ENCODE assay signal across 27 mouse cellular contexts in genomic region chr4:125136303-125136888, GRCm38 (mm10).
"Had no signal": no experiment of that assay in that cellular context is flagged by ENCODE, and none has a peak within 500 bp of the region (broad histone marks: within the 10 kb centered on the region; RNA-seq: fewer than 3 reads in every experiment).

No protein-coding gene starts in this region.

- H3K9ac ChIP-seq: heart, embryonic 12.5 days; hindbrain, embryonic 12.5 days; hindbrain, embryonic 14.5 days; intestine, embryonic 15.5 days; limb, embryonic 12.5 days; liver, embryonic 13.5 days; liver, embryonic 15.5 days; liver, postnatal 0 days had no signal

- H3K4me1 ChIP-seq: heart, embryonic 10.5 days; hindbrain, embryonic 10.5 days; hindbrain, embryonic 12.5 days; intestine, embryonic 15.5 days; limb, embryonic 12.5 days; liver, embryonic 15.5 days had no signal

- ATAC-seq: hindbrain, embryonic 16.5 days; inflammation-experienced regulatory T-cells, adult 6 months; intestine, embryonic 15.5 days; intestine, postnatal 0 days; liver, postnatal 0 days had no signal

- H3K9me3 ChIP-seq: heart, embryonic 10.5 days; heart, embryonic 12.5 days; hindbrain, embryonic 10.5 days; hindbrain, embryonic 12.5 days; intestine, embryonic 15.5 days; limb, embryonic 10.5 days; limb, embryonic 12.5 days; liver, embryonic 13.5 days; liver, embryonic 15.5 days had no signal

- H3K36me3 ChIP-seq: heart, embryonic 10.5 days; heart, embryonic 12.5 days; hindbrain, embryonic 10.5 days; hindbrain, embryonic 12.5 days; intestine, embryonic 15.5 days; limb, embryonic 10.5 days; limb, embryonic 12.5 days; liver, embryonic 13.5 days; liver, embryonic 15.5 days had no signal

- H3K27me3 ChIP-seq: heart, embryonic 12.5 days; hindbrain, embryonic 12.5 days; intestine, embryonic 15.5 days; liver, embryonic 13.5 days; liver, embryonic 15.5 days had no signal

- H3K4me3 ChIP-seq: gastrocnemius, adult 2 months; heart, embryonic 10.5 days; heart, embryonic 12.5 days; hindbrain, embryonic 10.5 days; hindbrain, embryonic 12.5 days; intestine, embryonic 15.5 days; layer of hippocampus, adult 2 months; limb, embryonic 10.5 days; limb, embryonic 12.5 days; liver, embryonic 13.5 days; liver, embryonic 15.5 days had no signal

- H3K27ac ChIP-seq: gastrocnemius, adult 2 months; heart, embryonic 10.5 days; hindbrain, embryonic 10.5 days; hindbrain, embryonic 12.5 days; hindbrain, embryonic 14.5 days; intestine, embryonic 15.5 days; layer of hippocampus, adult 2 months; limb, embryonic 10.5 days; limb, embryonic 12.5 days; liver, embryonic 13.5 days; liver, embryonic 15.5 days had no signal

- H3K4me2 ChIP-seq: heart, embryonic 12.5 days; hindbrain, embryonic 12.5 days; hindbrain, embryonic 14.5 days; intestine, embryonic 15.5 days; limb, embryonic 12.5 days; liver, embryonic 11.5 days; liver, embryonic 13.5 days; liver, embryonic 15.5 days had no signal

- DNase-seq: gastrocnemius, adult 2 months; gastrocnemius, postnatal 10 days; gastrocnemius, postnatal 25 days; heart, postnatal 10 days; heart, postnatal 4 days; kidney, adult 18-20 months; kidney, adult 8-10 months; kidney, postnatal 10 days; kidney, postnatal 25 days; kidney, postnatal 4 days; liver; liver, embryonic 13.5 days; liver, postnatal 0 days had no signal
